Mouse (Mus musculus): ENCODE measurements at regions not wholly inside any gene's neighbourhood (a gene's known extent, or its start where the extent isn't known, plus 50 kb on each side); places are given as distances from the start of the nearest gene placed in this dataset.
A peak's percentile ranks its signal among the peaks of the same experiment; 100 is the strongest.

DNA sequence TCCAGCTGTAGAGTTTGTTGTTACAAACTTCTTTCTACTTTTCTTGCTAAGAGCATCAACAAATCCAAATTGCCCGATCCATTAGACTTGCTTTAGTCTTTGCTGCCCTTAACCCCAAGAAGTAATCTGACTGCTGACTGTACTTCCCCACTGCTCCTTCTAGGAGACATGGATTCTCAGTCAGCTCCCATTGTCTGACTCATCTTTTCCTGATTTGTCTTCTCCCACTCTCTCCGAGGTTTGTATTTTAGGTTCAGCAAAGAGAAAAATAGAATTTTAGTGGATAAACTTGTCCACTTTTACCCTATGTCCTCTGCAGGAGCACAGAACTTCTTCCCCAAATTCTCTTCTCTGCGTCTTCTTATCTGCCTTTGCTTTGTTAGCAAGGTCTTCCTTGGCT is 753.5 kb downstream of the Epm2a start:
- TF ChIP-seq CTCF (IDR thresholded peaks at IDR 0.05; ENCODE audit: low read depth) = no peak
- Histone ChIP-seq H3K4me3 (ENCODE audit: low read length) (no peak overlapping the region), H3K36me3 (ENCODE audit: insufficient read depth, low read length) (no peaks in the 10 kb centered on the region), H3K27me3 (ENCODE audit: insufficient read depth, low read length) (no peaks in the 10 kb centered on the region), H3K9me3 (ENCODE audit: low read length) (no peaks in the 10 kb centered on the region), H3K4me1 (ENCODE audit: insufficient read depth, low read length) (no peaks in the 10 kb centered on the region), H3K9ac (replicated peaks; ENCODE audit: low read length) (no peak overlapping the region), H3K4me2 (ENCODE audit: low read depth, low read length) (no peak overlapping the region), H3K27ac (no peak overlapping the region)
- WGBS = 95% methylated on average over 3 of the region's 3 CpGs
- ATAC-seq (no peak), DNase-seq (ENCODE audit: low spot score) (no peak)

DNA sequence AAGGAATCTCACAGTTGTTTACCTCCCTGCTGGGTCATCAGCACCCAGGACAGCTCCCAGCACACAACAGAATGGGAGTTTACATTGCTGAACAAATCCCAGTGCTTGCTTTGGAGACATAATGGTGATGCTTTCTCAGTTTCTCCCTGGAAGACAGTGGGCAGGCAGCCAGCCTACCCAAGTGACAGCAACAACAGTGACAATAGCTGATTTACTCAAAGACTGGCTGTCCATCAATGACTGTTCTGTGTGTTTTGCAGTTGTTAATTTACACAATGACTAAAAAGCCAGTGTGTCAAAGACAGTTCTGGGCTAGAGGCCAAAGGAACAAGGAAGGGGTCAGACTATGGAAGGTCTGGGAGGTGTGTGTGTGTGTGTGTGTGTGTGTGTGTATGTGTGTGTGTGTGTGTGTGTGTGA is 762.2 kb downstream of the Utrn start:
- DNase-seq (ENCODE audit: low spot score) = peak; percentile 71
- TF ChIP-seq CTCF (IDR thresholded peaks at IDR 0.05; ENCODE audit: low read depth) = no peak
- H3K4me2 ChIP-seq (ENCODE audit: low read depth, low read length) = no peak overlapping the region
- H3K4me1 ChIP-seq (ENCODE audit: insufficient read depth, low read length) = no peaks in the 10 kb centered on the region
- H3K9ac ChIP-seq (replicated peaks; ENCODE audit: low read length) = no peak overlapping the region
- no peak overlapping the region for H3K4me3 ChIP-seq (ENCODE audit: low read length)
- H3K27ac ChIP-seq = no peak overlapping the region
- peak; percentile 80 for ATAC-seq
- H3K27me3 ChIP-seq (ENCODE audit: insufficient read depth, low read length) = no peaks in the 10 kb centered on the region
- H3K36me3 ChIP-seq (ENCODE audit: insufficient read depth, low read length) = no peaks in the 10 kb centered on the region
- H3K9me3 ChIP-seq (ENCODE audit: low read length) = no peaks in the 10 kb centered on the region

DNA sequence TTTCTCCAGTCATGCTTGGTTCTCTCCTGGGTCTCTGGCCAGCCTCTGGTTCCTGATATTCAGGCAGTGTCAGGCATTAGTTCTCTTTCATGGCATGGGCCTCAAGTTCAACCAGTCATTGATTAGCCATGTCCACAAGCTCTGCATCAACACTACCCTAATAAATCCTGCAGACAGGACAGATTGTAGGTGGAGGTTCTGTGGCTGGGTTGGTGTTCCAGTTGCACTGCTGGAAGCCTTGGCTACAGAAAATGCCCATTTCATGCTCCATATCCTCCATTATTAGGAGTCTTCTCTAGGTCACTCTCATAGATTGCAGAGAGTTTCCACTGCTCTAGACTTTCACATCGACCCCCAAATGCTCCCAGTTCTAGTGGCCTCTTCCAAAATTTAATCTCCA is 757.4 kb downstream of the Utrn start:
- H3K9ac ChIP-seq (replicated peaks; ENCODE audit: low read length) = no peak overlapping the region
- H3K4me3 ChIP-seq (ENCODE audit: low read length) = no peak overlapping the region
- no peaks in the 10 kb centered on the region for H3K36me3 ChIP-seq (ENCODE audit: insufficient read depth, low read length)
- no peaks in the 10 kb centered on the region for H3K27me3 ChIP-seq (ENCODE audit: insufficient read depth, low read length)
- no peak for TF ChIP-seq CTCF (IDR thresholded peaks at IDR 0.05; ENCODE audit: low read depth)
- ATAC-seq (no peak), DNase-seq (ENCODE audit: low spot score) (no peak)
- no peak overlapping the region for H3K4me2 ChIP-seq (ENCODE audit: low read depth, low read length)
- H3K9me3 ChIP-seq (ENCODE audit: low read length) = no peaks in the 10 kb centered on the region
- 58% methylated on average over 1 of the region's 1 CpGs for WGBS
- H3K27ac ChIP-seq = no peak overlapping the region
- H3K4me1 ChIP-seq (ENCODE audit: insufficient read depth, low read length) = no peaks in the 10 kb centered on the region

DNA sequence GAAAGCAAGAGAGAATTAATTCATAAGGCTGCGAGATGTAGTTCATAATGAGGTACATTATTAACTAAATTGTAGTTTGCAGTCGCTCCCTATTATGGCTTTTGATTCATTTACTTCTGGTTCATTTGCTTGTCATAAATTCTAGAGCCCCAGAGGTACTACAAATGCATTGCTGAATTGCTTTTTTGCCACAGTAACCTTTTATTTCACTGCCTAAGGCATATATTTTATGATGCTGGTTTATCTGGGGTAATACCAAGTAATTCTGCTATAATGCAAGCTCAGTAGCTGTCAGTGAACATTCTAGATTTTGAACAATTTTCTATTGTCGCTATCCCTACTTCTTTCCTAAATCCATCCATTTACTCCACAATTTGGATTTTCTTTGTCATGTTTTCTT is 753.4 kb downstream of the Utrn start:
- no peak overlapping the region for H3K9ac ChIP-seq (replicated peaks; ENCODE audit: low read length)
- 73% methylated on average over 3 of the region's 3 CpGs for WGBS
- H3K4me2 ChIP-seq (ENCODE audit: low read depth, low read length) = no peak overlapping the region
- ATAC-seq = no peak
- no peaks in the 10 kb centered on the region for H3K9me3 ChIP-seq (ENCODE audit: low read length)
- H3K27ac ChIP-seq = no peak overlapping the region
- H3K4me1 ChIP-seq (ENCODE audit: insufficient read depth, low read length) = no peaks in the 10 kb centered on the region
- no peak overlapping the region for H3K4me3 ChIP-seq (ENCODE audit: low read length)
- H3K36me3 ChIP-seq (ENCODE audit: insufficient read depth, low read length) = no peaks in the 10 kb centered on the region
- no peak for TF ChIP-seq CTCF (IDR thresholded peaks at IDR 0.05; ENCODE audit: low read depth)
- H3K27me3 ChIP-seq (ENCODE audit: insufficient read depth, low read length) = no peaks in the 10 kb centered on the region
- no peak for DNase-seq (ENCODE audit: low spot score)

DNA sequence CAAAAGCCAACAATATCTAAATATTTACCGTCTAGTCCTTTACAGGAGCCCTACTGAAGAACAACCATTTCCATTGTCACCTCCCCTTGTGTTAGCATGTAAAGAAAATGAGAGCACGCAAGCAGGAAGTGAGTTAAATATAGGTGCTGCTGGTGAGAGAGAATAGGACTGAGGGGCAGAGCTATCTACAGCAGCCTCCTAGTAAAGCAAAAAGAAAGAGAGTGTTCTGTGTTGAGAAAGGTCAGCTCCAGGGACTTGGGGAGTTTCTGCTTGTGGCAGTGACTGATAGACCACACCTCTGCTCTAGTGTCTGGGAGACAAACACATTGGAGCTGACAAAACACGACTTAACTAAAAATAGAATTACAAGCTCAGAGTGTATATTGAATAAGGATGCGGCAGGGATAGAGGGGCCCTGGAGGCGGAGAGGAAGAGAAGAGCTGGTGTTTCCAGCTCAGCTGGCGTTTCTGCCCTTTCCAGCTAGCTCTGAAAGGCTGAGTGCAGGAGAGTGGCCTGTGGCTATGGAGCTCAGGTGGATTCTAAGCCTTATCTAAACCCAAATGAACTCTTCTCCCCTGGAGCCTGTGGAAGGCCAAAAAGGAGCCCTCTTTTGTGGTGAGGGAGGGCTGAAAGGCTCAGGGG is 752.4 kb downstream of the Utrn start:
- Histone ChIP-seq H3K27ac (no peak overlapping the region), H3K4me3 (ENCODE audit: low read length) (no peak overlapping the region), H3K36me3 (ENCODE audit: insufficient read depth, low read length) (no peaks in the 10 kb centered on the region), H3K9me3 (ENCODE audit: low read length) (no peaks in the 10 kb centered on the region), H3K4me2 (ENCODE audit: low read depth, low read length) (no peak overlapping the region), H3K9ac (replicated peaks; ENCODE audit: low read length) (no peak overlapping the region), H3K4me1 (ENCODE audit: insufficient read depth, low read length) (no peaks in the 10 kb centered on the region), H3K27me3 (ENCODE audit: insufficient read depth, low read length) (no peaks in the 10 kb centered on the region)
- 59% methylated on average over 6 of the region's 6 CpGs for WGBS
- DNase-seq (ENCODE audit: low spot score) (no peak), ATAC-seq (0 out of 2 replicates have a peak, but pooled peaks have one; percentile 15)
- TF ChIP-seq CTCF (IDR thresholded peaks at IDR 0.05; ENCODE audit: low read depth) = no peak

DNA sequence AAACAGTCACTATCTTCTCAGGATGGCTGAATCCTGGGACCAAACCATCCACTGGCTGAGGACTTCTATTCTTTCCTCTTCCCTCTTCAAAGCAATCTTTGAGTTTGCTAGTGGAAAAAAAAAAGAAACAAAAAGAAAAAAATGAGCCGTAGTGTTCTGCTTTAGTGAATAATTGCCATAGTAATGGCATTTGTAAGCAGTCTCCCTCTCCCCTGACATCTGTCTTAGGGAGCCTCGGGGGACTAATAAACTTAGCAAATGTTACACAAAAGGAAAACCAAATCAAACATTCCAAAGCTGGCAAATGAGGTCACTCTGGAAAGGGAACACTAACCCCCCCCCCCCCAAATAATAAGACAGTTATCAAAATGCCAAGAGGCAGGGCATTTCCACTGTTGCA is 744.9 kb downstream of the Utrn start:
- Histone ChIP-seq H3K27me3 (ENCODE audit: insufficient read depth, low read length) (no peaks in the 10 kb centered on the region), H3K4me3 (ENCODE audit: low read length) (no peak overlapping the region), H3K36me3 (ENCODE audit: insufficient read depth, low read length) (no peaks in the 10 kb centered on the region), H3K27ac (no peak overlapping the region), H3K4me2 (ENCODE audit: low read depth, low read length) (no peak overlapping the region), H3K4me1 (ENCODE audit: insufficient read depth, low read length) (no peaks in the 10 kb centered on the region), H3K9me3 (ENCODE audit: low read length) (no peaks in the 10 kb centered on the region), H3K9ac (replicated peaks; ENCODE audit: low read length) (no peak overlapping the region)
- TF ChIP-seq CTCF (IDR thresholded peaks at IDR 0.05; ENCODE audit: low read depth) = no peak
- 30% methylated on average over 2 of the region's 2 CpGs for WGBS
- ATAC-seq = no peak
- DNase-seq (ENCODE audit: low spot score) = peak; percentile 4

DNA sequence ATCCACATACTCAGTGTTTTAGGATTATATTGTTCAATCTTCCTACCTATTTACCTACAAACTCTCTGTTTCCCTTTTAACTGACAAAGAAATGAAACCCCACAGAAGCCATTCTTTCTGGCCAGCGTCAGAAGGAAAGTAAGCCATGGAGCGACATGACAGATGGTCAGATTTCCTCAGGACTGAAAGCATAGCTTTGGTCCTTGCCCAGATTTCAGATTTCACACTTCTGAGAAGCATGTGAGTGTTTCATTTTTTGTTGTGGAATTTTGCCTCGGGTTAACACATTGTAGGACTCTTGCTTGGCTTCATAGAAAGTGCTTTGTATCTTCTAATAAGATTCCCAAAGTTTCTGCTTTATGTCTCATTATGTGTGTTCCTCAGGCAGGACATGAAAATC is 739.7 kb downstream of the Utrn start:
- no peak overlapping the region for H3K27ac ChIP-seq
- H3K27me3 ChIP-seq (ENCODE audit: insufficient read depth, low read length) = no peaks in the 10 kb centered on the region
- DNase-seq (ENCODE audit: low spot score) = peak; percentile 23
- no peak for TF ChIP-seq CTCF (IDR thresholded peaks at IDR 0.05; ENCODE audit: low read depth)
- 55% methylated on average over 3 of the region's 3 CpGs for WGBS
- no peak for ATAC-seq
- no peaks in the 10 kb centered on the region for H3K4me1 ChIP-seq (ENCODE audit: insufficient read depth, low read length)
- H3K4me2 ChIP-seq (ENCODE audit: low read depth, low read length) = no peak overlapping the region
- H3K36me3 ChIP-seq (ENCODE audit: insufficient read depth, low read length) = no peaks in the 10 kb centered on the region
- H3K4me3 ChIP-seq (ENCODE audit: low read length) = no peak overlapping the region
- H3K9me3 ChIP-seq (ENCODE audit: low read length) = no peaks in the 10 kb centered on the region
- no peak overlapping the region for H3K9ac ChIP-seq (replicated peaks; ENCODE audit: low read length)

Measured in hindbrain, postnatal 0 days (tissue).